Mouse (Mus musculus) erythroblast, embryonic 14.5 days (primary cell): ENCODE results near the gene Cadps.

Source experiments
- GATA1 ChIP-seq: IDR thresholded peaks from 2 replicates; pipeline ENCODE4 v1.6.1; 2012; ENCODE audit warnings: low read length, inconsistent platforms, mixed read lengths
- TAL1 ChIP-seq: IDR thresholded peaks from 3 replicates; pipeline ENCODE4 v1.6.1; 2012; ENCODE audit warnings: low read length, inconsistent platforms, mixed read lengths

GRCm38 (mm10) chr14:12575105-12575504, 247.8 kb downstream of the Cadps start:
- TF ChIP-seq GATA1: no peak
- TF ChIP-seq TAL1: no peak
